Mouse (Mus musculus): ENCODE measurements around the gene Nepro. TPM values are rescaled to one million over a fixed set of nuclear protein-coding genes. Genes with fewer than 3 reads are reported as not detected.

The Nepro gene
- polyA plus RNA-seq (2012; rRNA removed) = 3.1 TPM in 2 replicates

GRCm38 (mm10) chr16:44724083-44724787 lies at the start of gene Nepro:
Nepro (plus strand) TSS chr16:44724301.

GRCm38 (mm10) chr16:44745866-44746562 lies 21.9 kb downstream of the Nepro start, which contains the start of gene Gtpbp8:
Gtpbp8 (minus strand) TSS chr16:44746363.

GRCm38 (mm10) chr16:44765555-44766319 lies 41.6 kb downstream of the Nepro start, which contains the start of gene Cd200r1:
Cd200r1 (plus strand) TSS chr16:44765736.

Other genes with a start within 250 kb of the Nepro start
- 0.30 and 0.41 TPM in 2 replicates for gene Boc, start 165.4 kb upstream of the Nepro start, polyA plus RNA-seq (2012; rRNA removed)
- gene Gtpbp8, start 22.1 kb downstream of the Nepro start, polyA plus RNA-seq (2012; rRNA removed) = 5.3 and 6.1 TPM in 2 replicates
- gene Cd200r1, start 41.4 kb downstream of the Nepro start, polyA plus RNA-seq (2012; rRNA removed) = 3.1 and 3.6 TPM in 2 replicates
- 0.60 and 0.67 TPM in 2 replicates for gene Cd200r4, start 87.4 kb downstream of the Nepro start, polyA plus RNA-seq (2012; rRNA removed)
- gene Cd200r2, start 142.8 kb downstream of the Nepro start, polyA plus RNA-seq (2012; rRNA removed) = 0.03 and 0.04 TPM in 2 replicates
- 0.24 and 0.36 TPM in 2 replicates for gene Cd200r3, start 219.4 kb downstream of the Nepro start, polyA plus RNA-seq (2012; rRNA removed)